Mouse (Mus musculus): ENCODE results near the gene Egfl7.

- TF ChIP-seq CTCF (IDR thresholded peaks at IDR 0.05; ENCODE audit: control insufficient read depth, insufficient read depth, insufficient read length) (no peak), MAX (IDR thresholded peaks at IDR 0.05) (no peak), MYOD1 (IDR thresholded peaks at IDR 0.05; ENCODE audit: control insufficient read depth, insufficient read length, low read depth) (no peak)
Measured at GRCm38 (mm10) chr2:26552066-26552465, 27.7 kb upstream of the Egfl7 start.

All from C2C12 (cell line).